21 mouse cellular contexts compared by ENCODE assay signal in the genomic region with DNA sequence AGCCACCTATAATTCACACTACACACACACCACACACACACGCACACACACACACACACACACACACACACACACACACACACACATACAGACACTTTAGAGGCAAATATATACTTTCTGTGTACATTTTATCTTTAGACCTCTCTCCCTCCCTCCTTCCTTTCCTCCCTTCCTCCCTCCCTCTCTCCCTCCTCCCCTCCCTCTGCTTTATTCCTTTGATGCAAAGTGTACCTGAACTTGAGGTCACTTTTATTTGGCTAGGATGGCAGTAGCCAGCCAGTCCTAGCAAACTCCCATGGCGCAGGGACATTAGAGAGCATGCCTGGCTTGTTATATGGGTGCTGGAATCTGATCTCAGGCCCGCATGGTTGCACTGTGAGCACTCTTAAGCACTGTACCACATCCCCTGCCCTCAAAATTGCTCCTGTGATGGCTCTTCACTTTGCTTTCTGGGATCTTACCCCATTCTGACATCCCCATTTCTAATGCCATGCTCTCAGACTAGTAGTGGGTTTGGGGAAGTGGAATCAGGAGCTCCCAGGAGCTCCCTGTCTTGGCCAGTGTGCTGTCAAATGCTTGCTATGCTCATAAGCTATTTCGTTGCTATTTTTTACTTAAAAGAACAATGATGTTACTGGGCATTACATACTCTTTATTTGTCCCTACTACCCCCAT.
"Had no signal": no experiment of that assay in that cellular context is flagged by ENCODE, and none has a peak within 500 bp of the region (broad histone marks: within the 10 kb centered on the region; RNA-seq: fewer than 3 reads in every experiment).

No protein-coding gene starts in this region.

- DNase-seq: liver, postnatal 0 days; lung, adult 2 months; lung, postnatal 14 days; lung, postnatal 36 days; retina, postnatal 1 day; right cerebral cortex, adult 18-20 months; thymus, adult 2 months; thymus, postnatal 25 days; thymus, postnatal 4 days had no signal

- H3K4me1 ChIP-seq: liver, embryonic 15.5 days; lung, embryonic 15.5 days; midbrain, embryonic 13.5 days; neural tube, embryonic 13.5 days; neural tube, embryonic 15.5 days; stomach, embryonic 15.5 days had no signal

- H3K4me2 ChIP-seq: liver, embryonic 15.5 days; lung, embryonic 15.5 days; midbrain, embryonic 11.5 days; midbrain, embryonic 13.5 days; neural tube, embryonic 13.5 days; neural tube, embryonic 15.5 days; stomach, embryonic 15.5 days had no signal

- H3K36me3 ChIP-seq: liver, embryonic 15.5 days; lung, embryonic 15.5 days; midbrain, embryonic 13.5 days; neural tube, embryonic 13.5 days; neural tube, embryonic 15.5 days; stomach, embryonic 15.5 days had no signal

- H3K4me3 ChIP-seq: liver, embryonic 15.5 days; lung, embryonic 15.5 days; midbrain, embryonic 13.5 days; myocyte; neural tube, embryonic 13.5 days; neural tube, embryonic 15.5 days; stomach, embryonic 15.5 days had no signal

- H3K9ac ChIP-seq: liver, embryonic 15.5 days; liver, postnatal 0 days; lung, embryonic 15.5 days; midbrain, embryonic 13.5 days; neural tube, embryonic 13.5 days; neural tube, embryonic 15.5 days; stomach, embryonic 15.5 days had no signal

- H3K27me3 ChIP-seq: liver, embryonic 15.5 days; lung, embryonic 15.5 days; midbrain, embryonic 13.5 days; neural tube, embryonic 13.5 days; neural tube, embryonic 15.5 days; stomach, embryonic 15.5 days had no signal

- H3K27ac ChIP-seq: liver, embryonic 15.5 days; lung, embryonic 15.5 days; macrophage; midbrain, embryonic 13.5 days; neural tube, embryonic 13.5 days; neural tube, embryonic 15.5 days; stomach, embryonic 15.5 days; stomach, postnatal 0 days had no signal

- H3K9me3 ChIP-seq: liver, embryonic 15.5 days; lung, embryonic 15.5 days; midbrain, embryonic 13.5 days; neural tube, embryonic 13.5 days; neural tube, embryonic 15.5 days; stomach, embryonic 15.5 days had no signal

- ATAC-seq: liver, postnatal 0 days; lung, postnatal 0 days; midbrain, embryonic 13.5 days; midbrain, embryonic 16.5 days had no signal
